Mouse (Mus musculus) thymus, postnatal 36 days (tissue): ENCODE data around the gene Pxdc1.

Experiments
- DNase-seq, 2 experiments: peaks; one replicate each; pipeline ENCODE4 v3.0.0; 2022; ENCODE audit warnings: mixed read lengths in 2 of 2

Pxdc1 gene

DNA sequence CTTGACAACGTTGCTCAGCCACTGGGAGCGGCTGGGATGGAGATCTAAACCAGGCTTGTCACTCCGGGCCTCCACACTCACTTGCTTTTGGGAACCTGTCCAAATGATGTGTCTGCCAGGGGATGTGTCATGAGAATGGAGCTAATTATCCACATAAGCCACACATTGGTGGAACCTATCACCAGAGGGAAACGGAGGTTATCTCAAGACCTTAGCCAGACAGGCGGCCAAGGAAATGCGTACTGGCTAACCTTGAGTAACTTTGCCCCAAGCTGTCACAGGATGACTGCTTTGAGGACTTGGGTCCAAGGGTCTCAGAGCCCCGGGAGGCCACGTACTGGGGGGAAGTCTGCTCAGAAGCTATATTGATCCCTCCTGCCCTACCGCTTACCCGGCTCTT lies 2.3 kb downstream of the Pxdc1 start:
- no peak for DNase-seq

DNA sequence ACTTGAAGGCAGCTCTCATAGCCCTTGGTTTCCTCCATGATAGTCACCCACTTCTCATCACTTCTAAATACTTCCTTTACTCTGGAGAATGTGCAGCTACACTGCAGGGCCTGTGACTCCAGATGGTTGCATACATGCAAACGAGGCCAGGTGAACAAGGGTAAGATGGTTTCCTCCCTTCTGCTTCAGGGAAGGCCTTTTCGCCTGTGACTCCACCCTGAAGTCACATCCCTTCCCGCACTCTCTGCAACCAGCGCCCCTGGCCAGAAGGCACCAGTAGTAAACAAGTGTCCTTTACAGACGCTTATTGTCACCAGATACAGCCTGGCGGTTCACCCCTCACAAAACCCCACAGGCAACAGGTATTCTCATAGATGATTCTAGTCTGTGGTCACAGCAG lies 2.9 kb downstream of the Pxdc1 start:
- no peak for DNase-seq

DNA sequence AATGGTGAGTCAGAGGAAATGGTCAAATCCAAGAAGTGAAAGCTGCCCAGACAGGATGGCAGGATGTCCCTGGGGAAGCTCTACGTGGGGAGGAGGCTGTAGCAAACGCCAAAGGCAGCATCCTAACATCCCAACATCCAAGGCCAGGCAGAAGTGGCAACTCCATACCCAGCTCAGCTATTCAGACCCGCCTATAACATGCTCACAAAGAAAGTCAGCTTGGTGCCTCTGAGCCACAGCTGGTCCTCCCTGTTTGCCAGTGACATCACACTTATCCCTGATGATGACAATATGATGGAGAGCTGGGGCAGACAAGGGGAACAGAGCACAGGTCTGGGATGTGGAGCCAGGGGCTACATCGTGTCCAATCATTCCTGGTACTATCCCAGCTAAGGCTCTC lies 5.5 kb downstream of the Pxdc1 start:
- no peak for DNase-seq

DNA sequence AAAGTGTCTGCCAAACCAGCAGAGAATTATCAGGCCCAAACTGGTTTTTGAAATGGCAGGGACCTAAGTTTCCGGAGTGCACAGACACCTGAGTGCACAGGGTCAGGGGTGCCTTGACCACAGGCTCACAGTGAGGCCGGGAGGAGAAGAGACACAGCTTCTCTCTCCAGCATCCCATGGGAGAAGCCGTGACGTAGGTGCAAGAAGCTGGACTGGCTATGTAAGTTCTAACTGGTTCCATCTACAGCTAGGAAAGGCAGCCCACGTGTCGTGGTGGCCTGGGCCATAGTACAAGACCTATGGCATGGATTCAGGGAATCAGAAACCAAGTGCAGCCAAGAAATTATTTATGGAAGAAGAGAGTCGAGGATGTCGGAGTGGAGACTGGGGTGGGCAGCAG lies 6.1 kb downstream of the Pxdc1 start:
- DNase-seq: no peak

DNA sequence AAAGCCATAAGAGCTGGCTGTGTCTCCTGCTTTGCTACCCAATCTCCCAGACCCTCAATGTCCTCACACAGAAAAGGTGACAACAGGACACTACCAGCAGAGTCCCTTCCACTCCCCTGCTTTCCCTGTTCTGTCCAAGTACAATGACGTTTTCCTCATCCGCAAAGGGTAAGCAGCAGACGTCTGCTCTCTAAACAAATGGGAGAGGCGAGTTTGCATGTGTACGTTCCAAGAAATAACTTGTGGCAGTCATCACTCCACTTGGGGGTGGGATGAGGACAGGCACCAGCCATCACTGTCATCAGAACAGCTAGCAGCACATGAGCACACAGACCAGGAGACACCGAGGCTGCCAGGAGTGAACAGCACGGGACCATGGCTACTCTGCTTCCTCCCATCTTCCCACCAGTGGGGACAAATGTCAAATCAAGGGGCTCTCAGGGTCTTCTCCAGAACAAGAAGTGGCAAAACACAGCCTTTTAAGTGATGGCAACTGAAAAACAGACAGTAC lies 7.0 kb downstream of the Pxdc1 start:
- DNase-seq: no peak

DNA sequence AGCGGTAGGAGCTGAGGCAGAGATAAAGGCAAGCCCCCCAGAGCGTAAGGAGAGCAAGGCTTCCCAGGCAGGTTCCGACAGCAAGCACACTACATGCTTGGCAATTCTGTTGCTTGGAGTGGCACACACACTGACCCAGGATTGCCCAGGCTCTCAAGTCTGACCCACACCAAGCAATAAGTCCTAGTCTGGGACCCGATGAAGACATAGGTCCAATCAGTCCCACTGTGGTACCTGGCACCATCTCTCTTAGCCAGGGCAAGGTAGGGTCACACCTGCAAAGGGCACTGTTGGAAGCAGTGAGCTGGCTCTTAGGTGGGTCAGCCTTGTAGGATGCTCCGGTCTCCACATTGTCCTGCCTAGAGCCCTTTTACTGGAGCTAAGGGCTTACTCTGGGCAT lies 7.8 kb downstream of the Pxdc1 start:
- DNase-seq: no peak

DNA sequence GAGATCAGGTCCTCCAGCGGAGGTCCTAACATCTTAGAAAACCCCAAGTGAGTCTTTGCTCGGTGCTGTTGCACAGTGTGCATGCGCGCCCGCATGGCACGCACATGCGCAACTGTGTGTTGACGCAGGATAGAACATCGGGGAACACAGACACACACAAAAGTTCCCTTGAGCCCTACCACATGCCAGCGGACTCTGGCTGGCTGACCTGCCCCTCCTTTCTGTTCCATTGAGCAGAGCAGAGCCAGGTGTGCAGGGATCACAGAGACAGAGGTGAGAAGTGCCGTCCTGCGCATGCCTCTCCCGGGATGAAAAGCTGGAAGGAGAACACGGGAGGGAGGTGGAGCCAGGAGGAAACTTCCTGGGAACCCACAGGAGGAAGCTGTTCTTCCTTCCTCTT lies 8.9 kb downstream of the Pxdc1 start:
- DNase-seq: no peak

DNA sequence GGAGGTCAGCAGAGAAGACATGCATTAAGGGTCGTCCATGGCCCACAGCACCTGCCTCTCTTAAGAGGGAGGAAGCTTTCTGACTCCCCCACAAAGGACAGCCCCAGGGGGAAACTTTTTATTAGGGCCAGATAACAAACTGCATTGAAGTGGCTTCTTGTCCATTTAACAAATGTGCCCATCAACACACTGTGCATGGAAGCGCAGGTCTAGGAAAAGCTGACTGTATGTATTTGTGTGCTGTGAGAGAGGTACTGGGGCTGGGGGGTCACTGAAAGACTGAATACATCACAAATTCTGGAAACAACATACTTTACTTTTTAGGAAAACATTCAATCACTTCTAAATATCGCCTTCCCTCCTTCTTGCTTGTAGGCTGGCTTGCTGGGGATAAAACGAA lies 9.4 kb downstream of the Pxdc1 start:
- no peak for DNase-seq

DNA sequence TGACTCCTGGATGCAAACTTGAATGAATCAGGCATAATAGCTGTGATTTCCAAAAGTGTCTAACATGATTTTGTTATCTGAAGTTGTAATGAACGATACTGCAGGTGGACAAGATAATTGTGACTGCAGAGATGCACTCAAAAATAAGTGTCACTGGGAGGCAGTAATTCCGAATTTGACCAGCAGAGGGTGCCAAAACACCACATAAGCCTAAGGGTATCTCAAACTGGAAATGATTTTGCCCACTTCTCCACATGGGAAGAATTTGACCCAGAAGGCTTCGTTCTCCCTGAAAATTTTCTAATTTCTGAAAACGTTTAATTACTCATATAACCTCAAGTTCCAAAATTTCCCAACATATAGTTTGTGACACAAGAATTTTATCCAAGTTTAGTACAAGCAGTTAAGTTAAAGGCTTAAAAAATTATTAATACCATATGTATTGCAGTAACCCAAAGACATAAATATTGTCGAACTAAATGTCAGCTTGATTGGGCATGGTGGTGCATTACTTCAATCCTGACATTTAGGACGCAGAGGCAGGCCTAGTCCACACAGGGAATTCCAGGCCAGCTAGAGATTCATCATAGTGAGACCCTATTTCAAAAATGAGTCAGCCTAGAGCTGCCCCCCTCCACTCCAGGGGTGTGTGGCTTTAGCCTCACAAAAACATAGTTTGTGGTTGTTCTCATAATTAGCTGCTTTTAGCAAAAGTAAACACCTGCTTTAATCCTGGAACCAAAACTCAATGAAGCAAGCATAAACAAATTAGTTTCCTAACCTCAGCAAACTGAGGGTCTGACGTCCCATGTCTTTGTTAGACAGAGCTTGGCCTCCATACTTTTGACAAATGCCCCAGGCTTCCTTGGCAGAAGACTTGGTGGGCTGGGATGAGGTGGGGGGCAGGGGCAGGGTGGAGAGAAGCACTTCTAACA lies 10.1 kb downstream of the Pxdc1 start:
- DNase-seq: peak; percentile 29 to 37

DNA sequence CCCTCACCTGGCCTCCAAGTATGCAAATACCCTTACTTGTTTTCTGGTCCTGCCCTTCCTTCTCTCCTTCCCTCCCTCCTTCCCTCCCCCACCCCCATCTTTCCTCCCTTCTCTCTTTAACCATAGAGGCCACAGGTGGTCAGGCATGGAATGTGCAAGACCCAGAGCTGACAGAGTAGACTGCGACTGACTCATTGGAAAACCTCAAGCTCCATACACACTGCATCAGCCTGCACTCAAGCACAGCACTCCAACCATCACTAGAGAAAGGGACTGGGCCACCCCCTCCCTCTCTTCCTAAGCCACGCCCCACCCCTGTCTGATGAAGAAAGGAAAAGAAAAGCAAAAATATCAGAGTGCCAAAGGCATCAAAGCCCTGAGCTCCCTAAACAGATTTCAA lies 12.2 kb downstream of the Pxdc1 start:
- DNase-seq: no peak

DNA sequence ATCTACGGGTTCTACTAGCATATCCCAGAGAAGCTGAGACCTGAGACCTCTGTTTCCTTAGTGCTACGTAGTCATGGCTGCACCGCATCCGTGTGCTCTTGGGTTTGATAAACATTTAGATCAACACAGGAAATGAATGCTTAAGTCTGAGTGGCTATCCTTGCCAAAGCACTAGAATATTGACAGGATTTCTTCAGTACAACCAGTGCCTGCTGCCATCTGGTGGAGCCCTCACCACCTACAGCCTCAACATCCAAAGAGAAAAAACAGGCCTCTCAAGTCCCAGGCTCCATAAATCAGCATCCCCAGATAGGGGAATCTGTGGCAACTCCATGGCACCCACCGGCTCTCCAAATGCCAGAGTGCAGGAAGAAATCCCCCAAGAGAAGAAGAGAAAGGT lies 17.3 kb downstream of the Pxdc1 start:
- DNase-seq: peak; percentile 34 to 43

DNA sequence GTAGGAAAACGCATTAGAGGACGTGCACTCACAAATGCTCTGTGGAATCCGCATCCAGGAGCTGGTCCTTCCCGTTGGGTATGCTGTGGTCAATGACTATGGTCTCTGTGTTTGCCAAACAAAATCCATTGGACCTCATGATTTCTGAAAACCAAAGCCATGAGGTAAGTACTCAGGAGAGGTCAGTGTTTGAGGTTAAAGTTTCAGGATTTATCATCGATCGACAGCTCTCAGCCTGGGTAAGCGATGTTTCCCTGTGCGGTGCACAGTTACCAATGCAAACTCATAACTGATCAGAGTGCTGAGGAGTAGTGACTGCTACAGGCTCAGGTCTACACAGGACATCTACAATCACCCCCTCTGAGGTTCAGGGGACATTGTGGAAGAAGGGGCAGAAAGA lies 23.0 kb downstream of the Pxdc1 start:
- no peak for DNase-seq

DNA sequence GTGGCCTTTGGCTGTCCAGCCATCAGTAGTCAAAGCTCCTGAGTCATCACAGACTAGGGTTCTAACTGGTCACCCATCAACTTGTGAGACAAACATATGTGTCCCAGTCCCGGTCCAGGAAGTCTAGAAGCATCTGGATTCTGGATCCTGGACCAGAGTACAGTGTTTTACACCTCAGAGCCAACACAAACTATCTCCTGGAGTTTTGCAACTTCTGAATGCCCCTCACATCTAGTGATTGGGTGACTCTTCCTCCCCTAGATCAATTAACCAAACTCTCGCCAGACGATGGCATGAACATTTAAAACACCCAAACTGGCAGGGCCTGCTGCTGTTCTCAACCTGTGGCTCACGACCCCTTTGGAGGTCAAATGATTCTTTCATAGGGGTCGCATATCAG lies 23.5 kb downstream of the Pxdc1 start:
- no peak for DNase-seq

DNA sequence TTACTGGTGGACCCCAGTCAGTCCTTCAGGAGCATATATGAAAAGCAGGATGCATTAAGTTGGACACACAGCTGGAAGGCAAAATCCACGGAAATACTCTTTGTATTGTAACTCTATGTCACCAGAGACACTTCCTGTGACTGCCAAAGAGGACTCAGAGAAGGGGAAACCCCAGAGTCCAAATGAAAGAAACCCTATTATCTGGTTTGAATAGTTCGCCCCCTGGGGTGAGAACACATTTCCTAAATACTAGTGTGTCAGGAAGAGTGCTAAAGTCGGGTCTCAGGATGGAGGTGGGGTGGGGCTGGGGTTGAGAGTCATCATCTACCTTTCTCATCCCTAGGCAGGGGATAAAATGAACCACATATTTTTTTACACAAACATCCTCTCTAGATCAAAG lies 25.8 kb downstream of the Pxdc1 start:
- DNase-seq: no peak

DNA sequence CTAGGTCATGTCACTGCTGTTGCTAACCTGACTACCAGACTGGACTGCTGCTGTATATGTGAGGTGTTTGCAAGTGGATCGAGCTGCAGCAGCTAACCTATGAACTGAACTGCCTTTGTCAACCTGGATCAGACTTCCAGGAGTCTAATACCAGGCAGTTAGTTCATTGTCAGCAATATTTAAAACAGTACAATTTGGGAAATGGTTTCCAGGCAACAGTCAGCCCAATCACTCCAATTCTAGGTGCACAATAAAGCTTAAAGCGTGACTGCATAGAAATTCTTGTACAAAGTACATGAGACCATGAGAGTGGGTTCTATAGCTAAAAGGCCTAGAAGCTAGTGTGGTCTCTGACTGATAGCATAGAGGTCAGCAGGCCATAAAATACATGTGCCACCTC lies 28.9 kb downstream of the Pxdc1 start:
- no peak for DNase-seq

DNA sequence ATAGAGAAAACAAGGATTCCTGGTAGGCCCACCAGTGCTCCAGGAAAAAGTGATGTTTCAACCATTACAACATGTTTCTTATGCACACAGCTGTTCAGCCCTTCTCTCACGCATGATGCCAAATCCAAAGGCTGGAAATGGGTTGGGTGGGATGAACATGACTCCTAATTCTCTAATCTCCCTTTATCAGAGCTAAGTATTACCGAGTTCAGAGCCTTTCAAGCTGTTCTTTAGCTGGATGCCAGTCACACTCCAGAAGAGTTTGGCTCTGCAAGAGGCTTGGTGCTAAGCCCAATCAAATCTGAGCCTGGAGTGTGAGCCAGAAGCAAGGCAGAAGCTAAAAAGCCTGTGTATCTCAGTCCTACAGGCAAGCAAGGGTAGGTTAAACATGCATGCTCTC lies 40.9 kb downstream of the Pxdc1 start:
- no peak for DNase-seq

DNA sequence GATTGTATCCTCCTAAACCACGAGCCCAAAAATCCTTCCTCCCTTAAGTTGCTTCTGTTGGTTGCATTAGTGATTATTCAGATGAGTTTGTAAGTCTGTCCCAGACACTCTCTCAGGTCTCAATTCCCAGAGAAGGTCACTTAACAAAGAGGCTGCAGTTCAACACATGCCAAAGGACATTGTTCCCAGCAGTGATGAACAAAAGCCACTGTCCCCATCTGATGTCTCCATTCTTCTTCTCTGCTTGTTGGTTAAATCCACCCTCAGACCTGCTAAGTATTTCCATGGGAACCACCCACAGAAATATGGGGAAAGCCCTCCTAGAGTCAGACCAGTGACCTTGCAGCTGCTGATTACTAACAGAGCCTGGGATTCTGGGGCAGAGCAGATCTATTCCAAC lies 43.6 kb downstream of the Pxdc1 start:
- no peak for DNase-seq

DNA sequence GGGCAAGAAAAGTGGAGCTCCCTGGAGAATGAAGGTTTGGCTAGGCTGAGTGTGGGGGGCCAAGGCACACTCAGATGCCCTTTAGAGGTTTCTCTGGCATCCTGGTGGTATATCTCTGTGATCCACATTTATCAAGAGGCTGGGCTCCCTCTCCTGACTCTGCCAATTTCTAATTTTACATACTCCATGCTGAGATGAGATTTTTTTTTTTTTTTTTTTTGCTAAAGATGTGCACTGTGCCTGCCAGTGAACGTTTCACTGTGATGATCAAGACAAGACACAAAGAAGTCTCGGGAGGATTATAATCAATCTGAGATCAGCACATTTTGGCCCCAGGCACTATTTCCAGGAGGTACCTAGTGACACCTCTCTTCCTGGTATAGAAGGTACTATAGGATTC lies 46.2 kb downstream of the Pxdc1 start:
- no peak for DNase-seq

DNA sequence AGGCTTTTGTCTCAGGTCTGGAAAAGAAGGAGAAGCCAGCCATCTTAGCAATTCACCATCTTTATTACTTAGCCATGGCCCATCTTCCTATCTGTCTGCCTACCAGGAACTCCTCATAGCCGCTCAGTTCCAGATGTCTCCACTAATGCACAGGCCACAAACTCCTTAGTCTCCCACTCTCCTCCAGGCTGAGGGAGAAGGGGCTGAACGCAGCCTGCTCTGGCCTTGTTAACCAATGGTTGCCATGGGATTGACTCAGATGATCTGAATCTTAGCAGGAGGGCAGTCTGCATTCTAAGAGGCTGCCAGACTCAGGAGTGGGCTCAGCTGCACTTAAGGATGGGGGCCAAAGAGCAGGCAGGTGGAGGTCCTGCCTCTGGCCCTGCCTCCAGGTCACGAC lies 47.4 kb downstream of the Pxdc1 start:
- no peak for DNase-seq

DNA sequence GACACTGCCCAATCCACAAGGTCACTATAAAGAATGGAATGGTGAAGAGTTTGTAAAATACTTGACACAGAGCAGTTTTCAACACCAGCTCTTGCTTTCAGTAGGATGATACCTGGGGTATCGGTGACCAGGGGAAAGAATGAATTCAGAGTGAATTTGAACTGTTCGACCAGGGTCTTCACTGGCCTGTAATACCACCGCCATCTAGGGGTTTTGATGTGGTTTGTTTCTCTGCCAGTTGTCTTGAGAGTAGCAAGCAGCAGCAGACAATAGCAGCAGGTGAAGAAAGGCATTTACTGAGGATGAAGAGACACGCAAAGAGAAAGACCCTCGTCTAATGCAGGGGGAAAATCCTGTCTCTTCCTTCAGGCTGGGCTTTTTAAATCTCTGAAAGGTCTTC lies 48.1 kb downstream of the Pxdc1 start:
- DNase-seq: no peak

DNA sequence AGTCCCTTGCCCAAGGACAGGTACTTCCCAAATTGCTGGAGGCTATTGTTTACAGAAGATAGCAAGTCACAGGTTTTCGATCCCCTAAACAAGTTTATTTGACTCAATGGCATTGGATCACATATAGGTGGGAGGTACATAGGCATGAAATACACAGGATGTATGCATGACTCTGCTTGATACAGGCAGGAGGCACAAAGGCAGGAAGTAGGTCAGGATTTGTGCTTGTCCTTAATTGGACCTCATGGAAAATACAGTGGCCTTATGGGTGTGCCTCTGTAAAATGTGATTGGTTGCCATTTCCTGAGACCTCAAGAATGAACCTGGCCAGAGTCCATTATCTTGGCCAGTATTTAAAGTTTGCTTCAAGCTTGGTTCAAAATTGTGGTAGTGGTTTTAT lies 48.9 kb downstream of the Pxdc1 start:
- DNase-seq: no peak

DNA sequence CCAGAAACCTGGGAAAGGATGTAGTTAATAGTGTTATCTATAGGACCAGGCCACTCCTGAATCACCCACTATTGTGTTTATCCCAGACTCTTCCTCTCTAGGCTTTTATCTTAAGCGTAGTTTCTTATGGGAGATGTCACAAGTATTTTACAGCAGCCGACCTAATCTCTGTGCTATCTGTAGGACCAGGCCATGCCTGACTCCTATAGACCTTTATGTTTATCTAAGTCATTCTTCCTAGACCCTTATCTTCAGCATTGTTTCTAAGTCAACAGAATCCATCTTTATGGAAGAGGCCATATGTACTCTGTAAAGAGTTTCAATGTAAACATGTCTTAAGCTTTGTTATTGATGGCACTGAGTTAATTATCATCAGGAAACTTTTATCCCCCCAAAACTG lies 50.5 kb downstream of the Pxdc1 start:
- no peak for DNase-seq

DNA sequence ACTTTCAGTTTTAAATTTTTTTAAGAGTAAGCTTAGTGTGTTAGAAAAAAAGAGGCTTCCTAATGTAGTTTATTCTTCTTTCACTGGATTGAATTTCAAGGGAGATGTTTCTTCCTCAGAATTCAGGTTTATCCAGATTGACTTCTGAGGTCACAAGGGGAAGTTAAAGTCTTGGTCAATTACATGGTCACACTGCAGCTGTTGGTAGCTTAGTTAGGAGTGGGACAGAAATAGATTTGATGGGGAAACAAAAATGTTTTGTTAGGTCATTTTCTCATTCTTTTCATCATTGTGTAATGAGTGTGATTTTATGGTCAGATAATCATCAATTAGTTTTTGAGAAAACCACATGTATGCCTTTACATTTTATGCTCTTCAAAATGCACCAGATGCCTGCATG lies 56.5 kb downstream of the Pxdc1 start:
- no peak for DNase-seq
